Mouse (Mus musculus) left cerebral cortex, adult 8-10 months (tissue): ENCODE results near the gene Wrb. TPM values are rescaled to one million over a fixed set of nuclear protein-coding genes. Genes with fewer than 3 reads are reported as not detected.
A peak's percentile ranks its signal among the peaks of the same experiment; 100 is the strongest.
"Not testable (repeated sequence)": the region's sequence is repeated elsewhere in the genome, so short reads cannot be mapped to it uniquely, and the experiment has no call there.

Experiments
- DNase-seq, 2 experiments: peaks; one replicate each; pipeline ENCODE4 v3.0.0; 2022; ENCODE audit warnings: low spot score in 2 of 2
- total RNA-seq, 4 experiments: library from RNA; stranded (reverse); gene quantifications; 2 replicates each; pipeline ENCODE4 v1.2.4; 2022

Gene Wrb
- total RNA-seq: 10 to 100 TPM; 72.4 to 78.7 (median 77.5) TPM

GRCm38 (mm10) chr16:96145110-96145800, at the start of gene Wrb:
Gene Wrb, plus strand, starts transcription at chr16:96145407.
- peak; percentile 99 for DNase-seq

GRCm38 (mm10) chr16:96095966-96096365, 49.2 kb upstream of the Wrb start:
- DNase-seq: no peak

- DNase-seq: not testable (repeated sequence)
These were observed 47.4 kb upstream of the Wrb start for GRCm38 (mm10) chr16:96097811-96098210.

- DNase-seq: no peak
These were observed 42.2 kb upstream of the Wrb start for GRCm38 (mm10) chr16:96103036-96103435.

- no peak for DNase-seq
These were observed 35.5 kb upstream of the Wrb start for GRCm38 (mm10) chr16:96109673-96110072.

GRCm38 (mm10) chr16:96110655-96111345, 34.4 kb upstream of the Wrb start:
- no peak for DNase-seq

GRCm38 (mm10) chr16:96112769-96113168, 32.4 kb upstream of the Wrb start:
- DNase-seq: no peak

GRCm38 (mm10) chr16:96114729-96115128, 30.5 kb upstream of the Wrb start:
- no peak for DNase-seq

- no peak for DNase-seq
These were observed 25.1 kb upstream of the Wrb start for GRCm38 (mm10) chr16:96120022-96120623.

- no peak for DNase-seq
These were observed 18.5 kb upstream of the Wrb start for GRCm38 (mm10) chr16:96126684-96127171.

- no peak for DNase-seq
These were observed 17.9 kb upstream of the Wrb start for GRCm38 (mm10) chr16:96127288-96127656.

- peak; percentile 86 to 97 for DNase-seq
These were observed 17.4 kb upstream of the Wrb start, which contains the start of gene Hmgn1 for GRCm38 (mm10) chr16:96127657-96128344. Gene Hmgn1, minus strand, starts transcription at chr16:96127729.

GRCm38 (mm10) chr16:96128466-96128865, 16.7 kb upstream of the Wrb start:
- DNase-seq: no peak

GRCm38 (mm10) chr16:96144748-96145109, 478 bp upstream of the Wrb start:
- not testable (repeated sequence) for DNase-seq

GRCm38 (mm10) chr16:96145814-96146213, 607 bp downstream of the Wrb start:
- DNase-seq: no peak

- DNase-seq: no peak
These were observed 3.6 kb downstream of the Wrb start for GRCm38 (mm10) chr16:96148834-96149233.

GRCm38 (mm10) chr16:96149311-96149710, 4.1 kb downstream of the Wrb start:
- no peak for DNase-seq

- DNase-seq: no peak
These were observed 5.8 kb downstream of the Wrb start for GRCm38 (mm10) chr16:96150995-96151394.

GRCm38 (mm10) chr16:96151551-96151950, 6.3 kb downstream of the Wrb start:
- DNase-seq: peak in 1 of 2 experiments; percentile 48

- no peak for DNase-seq
These were observed 9.3 kb downstream of the Wrb start for GRCm38 (mm10) chr16:96154476-96154875.

- peak in 1 of 2 experiments; percentile 77 for DNase-seq
These were observed 10.8 kb downstream of the Wrb start for GRCm38 (mm10) chr16:96156019-96156418.

- peak; percentile 27 to 83 for DNase-seq
These were observed 12.0 kb downstream of the Wrb start for GRCm38 (mm10) chr16:96157171-96157570.
